Mouse (Mus musculus): Measurements from ENCODE around the gene Phlda2.
A peak's percentile ranks its signal among the peaks of the same experiment; 100 is the strongest.

The Phlda2 gene

GRCm38 (mm10) chr7:143509566-143509965 lies 6.6 kb upstream of the Phlda2 start:
- Histone ChIP-seq H3K4me3 (replicated peaks; ENCODE audit: low read length) (no peak overlapping the region), H3K36me3 (ENCODE audit: insufficient read depth, low read length) (peaks cover 26% of the 10 kb centered on the region), H3K9me3 (ENCODE audit: low read length) (no peaks in the 10 kb centered on the region), H3K4me1 (replicated peaks; ENCODE audit: low read depth, low read length) (peaks cover 28% of the 10 kb centered on the region), H3K27me3 (ENCODE audit: insufficient read depth, low read length) (peaks cover 15% of the 10 kb centered on the region; the same call in 1 of the 2 replicates)
- TF ChIP-seq CTCF (conservative IDR thresholded peaks at IDR 0.05; ENCODE audit: low read length) (no peak), POU5F1 (IDR thresholded peaks at IDR 0.05; ENCODE audit: borderline replicate concordance, low read length) (no peak), NANOG (IDR thresholded peaks at IDR 0.05; ENCODE audit: borderline replicate concordance, low read length) (no peak)

GRCm38 (mm10) chr7:143506675-143507074 lies 3.7 kb upstream of the Phlda2 start:
- H3K9me3 ChIP-seq (ENCODE audit: low read length) = no peaks in the 10 kb centered on the region

GRCm38 (mm10) chr7:143506271-143506670 lies 3.3 kb upstream of the Phlda2 start:
- Histone ChIP-seq H3K4me1 (replicated peaks; ENCODE audit: low read depth, low read length) (peaks cover 47% of the 10 kb centered on the region), H3K27me3 (ENCODE audit: insufficient read depth, low read length) (peaks cover 33% of the 10 kb centered on the region), H3K9me3 (ENCODE audit: low read length) (no peaks in the 10 kb centered on the region), H3K36me3 (ENCODE audit: insufficient read depth, low read length) (no peaks in the 10 kb centered on the region), H3K4me3 (replicated peaks; ENCODE audit: low read length) (peak overlapping the region; percentile 35)
- TF ChIP-seq POU5F1 (IDR thresholded peaks at IDR 0.05; ENCODE audit: borderline replicate concordance, low read length) (no peak), CTCF (conservative IDR thresholded peaks at IDR 0.05; ENCODE audit: low read length) (no peak), NANOG (IDR thresholded peaks at IDR 0.05; ENCODE audit: borderline replicate concordance, low read length) (no peak)

More at GRCm38 (mm10) chr7:143506675-143507074, 3.7 kb upstream of the Phlda2 start:
- H3K4me3 ChIP-seq (replicated peaks; ENCODE audit: low read length) = peak overlapping the region; percentile 35
- H3K27me3 ChIP-seq (ENCODE audit: insufficient read depth, low read length) = peaks cover 29% of the 10 kb centered on the region
- H3K4me1 ChIP-seq (replicated peaks; ENCODE audit: low read depth, low read length) = peaks cover 43% of the 10 kb centered on the region
- H3K36me3 ChIP-seq (ENCODE audit: insufficient read depth, low read length) = no peaks in the 10 kb centered on the region
- TF ChIP-seq POU5F1 (IDR thresholded peaks at IDR 0.05; ENCODE audit: borderline replicate concordance, low read length) (no peak), CTCF (conservative IDR thresholded peaks at IDR 0.05; ENCODE audit: low read length) (peak; percentile 95)

GRCm38 (mm10) chr7:143505823-143506222 lies 2.9 kb upstream of the Phlda2 start:
- no peaks in the 10 kb centered on the region for H3K9me3 ChIP-seq (ENCODE audit: low read length)
- TF ChIP-seq CTCF (conservative IDR thresholded peaks at IDR 0.05; ENCODE audit: low read length) (peak; percentile 84), POU5F1 (IDR thresholded peaks at IDR 0.05; ENCODE audit: borderline replicate concordance, low read length) (no peak)
- H3K27me3 ChIP-seq (ENCODE audit: insufficient read depth, low read length) = peaks cover 38% of the 10 kb centered on the region
- no peak overlapping the region for H3K4me3 ChIP-seq (replicated peaks; ENCODE audit: low read length)
- H3K4me1 ChIP-seq (replicated peaks; ENCODE audit: low read depth, low read length) = peaks cover 51% of the 10 kb centered on the region
- 0 out of 2 replicates have a peak, but pooled peaks cover under 1% of the 10 kb centered on the region for H3K36me3 ChIP-seq (ENCODE audit: insufficient read depth, low read length)

- Histone ChIP-seq H3K4me3 (replicated peaks; ENCODE audit: low read length) (peak overlapping the region; percentile 45), H3K27me3 (ENCODE audit: insufficient read depth, low read length) (peaks cover 42% of the 10 kb centered on the region), H3K36me3 (ENCODE audit: insufficient read depth, low read length) (peaks cover 5% of the 10 kb centered on the region; the same call in 1 of the 2 replicates), H3K4me1 (replicated peaks; ENCODE audit: low read depth, low read length) (peaks cover 55% of the 10 kb centered on the region), H3K9me3 (ENCODE audit: low read length) (no peaks in the 10 kb centered on the region)
- TF ChIP-seq POU5F1 (IDR thresholded peaks at IDR 0.05; ENCODE audit: borderline replicate concordance, low read length) (no peak), NANOG (IDR thresholded peaks at IDR 0.05; ENCODE audit: borderline replicate concordance, low read length) (no peak), CTCF (conservative IDR thresholded peaks at IDR 0.05; ENCODE audit: low read length) (no peak)
These were observed 2.5 kb upstream of the Phlda2 start for GRCm38 (mm10) chr7:143505411-143505810.

- H3K9me3 ChIP-seq (ENCODE audit: low read length) = no peaks in the 10 kb centered on the region
- TF ChIP-seq NANOG (IDR thresholded peaks at IDR 0.05; ENCODE audit: borderline replicate concordance, low read length) = no peak
- peaks cover 56% of the 10 kb centered on the region for H3K27me3 ChIP-seq (ENCODE audit: insufficient read depth, low read length)
- 0 out of 2 replicates have a peak overlapping the region, but pooled peaks have one; percentile 10 for H3K4me3 ChIP-seq (replicated peaks; ENCODE audit: low read length)
- peaks cover 6% of the 10 kb centered on the region; the same call in 1 of the 2 replicates for H3K36me3 ChIP-seq (ENCODE audit: insufficient read depth, low read length)
- H3K4me1 ChIP-seq (replicated peaks; ENCODE audit: low read depth, low read length) = peaks cover 63% of the 10 kb centered on the region
These were observed 976 bp upstream of the Phlda2 start for GRCm38 (mm10) chr7:143503926-143504325.

- TF ChIP-seq NANOG (IDR thresholded peaks at IDR 0.05; ENCODE audit: borderline replicate concordance, low read length) = no peak
- TF ChIP-seq CTCF (conservative IDR thresholded peaks at IDR 0.05; ENCODE audit: low read length) = no peak
- no peak for TF ChIP-seq POU5F1 (IDR thresholded peaks at IDR 0.05; ENCODE audit: borderline replicate concordance, low read length)
- H3K9me3 ChIP-seq (ENCODE audit: low read length) = no peaks in the 10 kb centered on the region
- peak overlapping the region; percentile 81 for H3K4me3 ChIP-seq (replicated peaks; ENCODE audit: low read length)
- peaks cover 6% of the 10 kb centered on the region; the same call in 1 of the 2 replicates for H3K36me3 ChIP-seq (ENCODE audit: insufficient read depth, low read length)
- H3K27me3 ChIP-seq (ENCODE audit: insufficient read depth, low read length) = peaks cover 48% of the 10 kb centered on the region
- H3K4me1 ChIP-seq (replicated peaks; ENCODE audit: low read depth, low read length) = peaks cover 83% of the 10 kb centered on the region
These were observed 1.1 kb downstream of the Phlda2 start for GRCm38 (mm10) chr7:143501643-143502417.

- Histone ChIP-seq H3K9me3 (ENCODE audit: low read length) (no peaks in the 10 kb centered on the region), H3K4me1 (replicated peaks; ENCODE audit: low read depth, low read length) (peaks cover 77% of the 10 kb centered on the region), H3K4me3 (replicated peaks; ENCODE audit: low read length) (peak overlapping the region; percentile 81), H3K36me3 (ENCODE audit: insufficient read depth, low read length) (peaks cover 6% of the 10 kb centered on the region; the same call in 1 of the 2 replicates), H3K27me3 (ENCODE audit: insufficient read depth, low read length) (peaks cover 52% of the 10 kb centered on the region)
- no peak for TF ChIP-seq POU5F1 (IDR thresholded peaks at IDR 0.05; ENCODE audit: borderline replicate concordance, low read length)
- TF ChIP-seq NANOG (IDR thresholded peaks at IDR 0.05; ENCODE audit: borderline replicate concordance, low read length) = no peak
- no peak for TF ChIP-seq CTCF (conservative IDR thresholded peaks at IDR 0.05; ENCODE audit: low read length)
These were observed 2.0 kb downstream of the Phlda2 start for GRCm38 (mm10) chr7:143500912-143501311.

Data from E14TG2a.4 (cell line).